Mouse (Mus musculus) olfactory bulb, adult 2 months (tissue): ENCODE measurements at regions not wholly inside any gene's neighbourhood (a gene's known extent, or its start where the extent isn't known, plus 50 kb on each side); places are given as distances from the start of the nearest gene placed in this dataset.

Experiments used
- CTCF ChIP-seq: fragments of 200-500 bp; IDR thresholded peaks from 2 replicates; pipeline ENCODE4 v1.5.1; 2012; ENCODE audit warnings: low read depth, mild to moderate bottlenecking, low read length, moderate library complexity; ENCODE audit not compliant: insufficient read depth
- POLR2A ChIP-seq: fragments of 200-500 bp; IDR thresholded peaks from 2 replicates; pipeline ENCODE4 v1.6.1; 2012; ENCODE audit warnings: mild to moderate bottlenecking, low read depth, low read length, moderate library complexity; ENCODE audit not compliant: insufficient read depth

DNA sequence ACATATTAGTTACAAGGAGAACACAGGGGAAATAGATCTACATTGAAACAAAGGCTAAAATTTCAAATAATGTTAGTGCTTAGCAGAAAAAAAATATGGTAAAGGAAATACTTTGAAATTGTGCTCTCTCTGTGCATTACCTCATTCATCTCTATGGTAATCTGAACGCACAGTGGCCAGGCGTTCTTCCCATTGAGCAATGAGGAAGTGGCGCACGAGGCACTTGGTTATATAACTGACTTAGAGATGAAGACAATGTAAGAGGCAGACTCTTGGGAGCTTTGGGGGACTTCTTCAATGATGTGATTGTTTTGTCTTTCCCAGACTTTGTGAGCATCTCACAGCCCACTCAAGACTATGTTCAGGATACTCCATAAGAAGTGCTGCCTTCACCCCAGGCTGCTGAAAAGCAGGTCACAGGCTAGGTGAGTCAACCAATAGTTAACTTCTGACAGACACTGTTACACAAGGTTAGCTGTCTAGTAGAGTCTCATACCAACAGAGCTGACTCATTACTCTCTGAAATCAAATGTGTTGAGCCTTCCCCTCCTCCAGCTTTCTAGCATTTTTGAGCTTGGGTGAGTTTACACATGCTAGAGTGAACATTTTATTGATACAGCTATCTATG, 295.4 kb upstream of the Ptger4 start:
- TF ChIP-seq POLR2A (no peak), CTCF (no peak)
